Mouse (Mus musculus) c-Kit-negative CD71-positive TER-119-positive erythroid progenitor cells, embryonic 14.5 days (primary cell): ENCODE data around the gene St13.

Source experiments
- DNase-seq: peaks from one replicate; pipeline ENCODE4 v3.0.0-alpha.2; 2013; ENCODE audit warnings: low read depth, low spot score

Gene St13

GRCm38 (mm10) chr15:81319462-81319861 lies 80.4 kb downstream of the St13 start:
- DNase-seq = no peak

- no peak for DNase-seq
Observed at GRCm38 (mm10) chr15:81313928-81314327, 85.9 kb downstream of the St13 start.
